Mouse (Mus musculus): ENCODE measurements around the gene Clec2d. TPM values are rescaled to one million over a fixed set of nuclear protein-coding genes. Genes with fewer than 3 reads are reported as not detected.
A peak's percentile ranks its signal among the peaks of the same experiment; 100 is the strongest.

Gene Clec2d
- total RNA-seq, 2 experiments from 2014 or later, result 4.9 to 6.3 TPM

GRCm38 (mm10) chr6:129216721-129217230 lies 36.4 kb downstream of the Clec2d start:
- intact Hi-C loops (cut with DNase I), result no loop called here
- no peak for DNase-seq (ENCODE audit: extremely low spot score in 1 of 2, low spot score in 2 of 2)

DNA sequence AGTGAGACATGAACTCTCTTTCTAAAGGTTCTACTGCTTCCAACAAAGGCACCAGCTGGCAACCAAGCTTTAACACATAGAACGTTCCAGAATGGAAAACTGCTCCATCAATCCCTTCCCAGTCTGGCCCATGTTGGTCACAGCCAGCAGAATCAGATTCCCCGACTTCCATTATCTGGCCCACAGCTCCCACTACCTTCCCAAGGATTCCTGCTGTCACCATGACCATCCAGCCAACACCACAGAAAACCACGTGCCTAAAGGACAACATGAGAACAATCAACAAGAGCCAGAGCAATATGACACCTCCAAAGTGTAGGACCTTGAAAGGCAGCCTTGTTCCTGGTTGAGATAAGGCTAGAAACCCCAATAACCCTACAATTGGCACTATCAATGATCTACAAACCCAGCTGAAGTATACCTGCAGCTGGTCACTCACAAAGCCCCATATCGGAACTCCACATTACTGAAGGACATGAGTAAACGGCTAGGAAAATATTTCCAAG lies 37.8 kb downstream of the Clec2d start:
- DNase-seq (ENCODE audit: extremely low spot score in 1 of 2, low spot score in 2 of 2), result no peak
- intact Hi-C loops (cut with DNase I), result no loop called here

DNA sequence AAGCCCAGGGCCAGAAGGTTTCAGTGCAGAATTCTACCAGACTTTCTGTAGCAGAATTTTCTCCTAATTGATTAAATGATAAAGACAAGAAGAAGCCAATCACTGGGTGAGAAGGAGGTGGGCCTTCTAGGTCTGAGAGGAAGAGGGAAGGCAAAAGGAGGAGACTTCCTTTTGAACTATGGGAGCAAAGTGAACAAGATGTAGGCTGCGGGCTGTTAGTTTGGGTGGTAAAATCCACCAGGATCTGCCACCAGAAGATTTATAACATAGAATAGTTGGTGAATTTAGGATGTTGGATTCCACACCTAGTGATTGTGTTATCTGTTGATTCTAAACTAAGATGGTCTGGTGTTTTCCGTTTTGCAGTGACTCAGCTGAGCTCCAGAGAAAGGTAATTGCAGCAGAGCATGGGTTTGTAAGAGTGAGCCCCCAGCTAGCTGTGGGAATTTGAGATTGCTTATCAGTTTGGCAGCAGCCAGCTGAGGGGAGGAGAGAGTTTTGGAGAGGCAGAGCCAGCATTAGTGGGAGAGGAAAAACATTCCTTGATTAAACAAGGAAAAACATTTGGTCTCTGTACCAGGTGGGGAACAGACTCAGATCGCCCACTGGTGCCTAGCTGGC lies 39.6 kb downstream of the Clec2d start:
- DNase-seq (ENCODE audit: extremely low spot score in 1 of 2, low spot score in 2 of 2), result no peak
- intact Hi-C loops (cut with DNase I), result no loop called here

- no peak for DNase-seq (ENCODE audit: extremely low spot score in 1 of 2, low spot score in 2 of 2)
- intact Hi-C loops (cut with DNase I), result no loop called here
Measured at GRCm38 (mm10) chr6:129221053-129221452, 40.6 kb downstream of the Clec2d start.

- intact Hi-C loops (cut with DNase I), result no loop called here
- no peak for DNase-seq (ENCODE audit: extremely low spot score in 1 of 2, low spot score in 2 of 2)
Measured at GRCm38 (mm10) chr6:129222188-129222800, 41.9 kb downstream of the Clec2d start.

DNA sequence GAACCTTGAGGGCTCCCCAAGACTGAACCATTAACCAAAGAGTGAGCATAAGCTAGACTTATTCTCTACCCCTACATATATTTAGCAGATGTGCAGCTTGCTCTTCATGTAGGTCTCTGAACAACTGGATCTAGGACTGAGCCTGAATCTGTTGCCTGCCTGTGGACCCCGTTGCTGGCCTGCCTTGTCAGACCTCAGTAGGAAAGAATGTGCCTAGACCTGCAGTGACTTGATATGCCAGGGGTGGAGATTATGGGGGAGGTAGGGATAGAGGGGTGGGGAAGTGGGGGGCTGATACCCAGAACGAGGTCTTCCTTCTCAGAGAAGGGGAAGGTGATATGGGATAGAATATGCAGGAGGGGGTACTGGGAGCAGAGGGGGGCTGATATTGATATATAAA lies 43.2 kb downstream of the Clec2d start:
- no peak for DNase-seq (ENCODE audit: extremely low spot score in 1 of 2, low spot score in 2 of 2)

DNA sequence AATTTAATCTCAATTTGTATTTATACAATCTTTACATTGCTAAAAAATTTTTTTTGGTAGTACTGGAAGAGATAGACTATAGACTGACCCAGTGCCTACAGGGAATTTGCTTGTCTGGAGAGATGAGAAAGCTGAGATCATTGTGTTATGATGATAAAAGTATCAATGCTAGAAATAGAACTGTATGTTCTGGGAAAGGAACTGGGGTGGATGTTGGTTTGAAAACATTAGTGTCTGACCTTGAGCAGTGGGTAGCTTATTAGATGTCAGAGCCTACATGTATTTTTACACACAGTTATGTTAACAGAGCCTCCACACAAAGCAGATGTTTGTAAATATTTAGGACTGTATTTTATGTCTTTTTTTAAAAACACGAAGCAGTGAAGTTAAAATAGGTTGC lies 43.7 kb downstream of the Clec2d start:
- DNase-seq (ENCODE audit: extremely low spot score in 1 of 2, low spot score in 2 of 2), result no peak
- intact Hi-C loops (cut with DNase I), result no loop called here

More for the DNA sequence above, 43.2 kb downstream of the Clec2d start:
- intact Hi-C loops (cut with DNase I), result no loop called here

DNA sequence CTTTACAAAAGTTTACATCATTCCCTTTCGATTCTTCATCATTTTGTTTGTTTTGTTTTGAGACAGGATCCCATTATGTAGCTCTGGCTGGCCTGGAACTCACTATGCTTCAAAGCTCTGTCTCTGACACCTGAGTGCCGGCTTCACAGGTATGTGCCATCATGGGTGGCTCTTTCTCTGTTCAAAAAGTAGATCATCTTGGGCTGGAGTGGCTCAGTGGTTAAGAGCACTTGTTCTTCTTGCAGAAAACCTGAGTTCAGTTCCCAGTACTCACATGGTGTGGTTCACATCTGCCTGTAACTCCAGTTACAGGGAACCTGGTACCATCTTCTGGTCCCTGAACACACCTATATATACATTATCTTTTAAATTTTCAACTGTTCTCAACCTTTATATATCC lies 44.7 kb downstream of the Clec2d start:
- no peak for DNase-seq (ENCODE audit: extremely low spot score in 1 of 2, low spot score in 2 of 2)
- intact Hi-C loops (cut with DNase I), result no loop called here

GRCm38 (mm10) chr6:129228935-129229773 lies 48.7 kb downstream of the Clec2d start:
- no peak for DNase-seq (ENCODE audit: extremely low spot score in 1 of 2, low spot score in 2 of 2)
- intact Hi-C loops (cut with DNase I), result no loop called here

DNA sequence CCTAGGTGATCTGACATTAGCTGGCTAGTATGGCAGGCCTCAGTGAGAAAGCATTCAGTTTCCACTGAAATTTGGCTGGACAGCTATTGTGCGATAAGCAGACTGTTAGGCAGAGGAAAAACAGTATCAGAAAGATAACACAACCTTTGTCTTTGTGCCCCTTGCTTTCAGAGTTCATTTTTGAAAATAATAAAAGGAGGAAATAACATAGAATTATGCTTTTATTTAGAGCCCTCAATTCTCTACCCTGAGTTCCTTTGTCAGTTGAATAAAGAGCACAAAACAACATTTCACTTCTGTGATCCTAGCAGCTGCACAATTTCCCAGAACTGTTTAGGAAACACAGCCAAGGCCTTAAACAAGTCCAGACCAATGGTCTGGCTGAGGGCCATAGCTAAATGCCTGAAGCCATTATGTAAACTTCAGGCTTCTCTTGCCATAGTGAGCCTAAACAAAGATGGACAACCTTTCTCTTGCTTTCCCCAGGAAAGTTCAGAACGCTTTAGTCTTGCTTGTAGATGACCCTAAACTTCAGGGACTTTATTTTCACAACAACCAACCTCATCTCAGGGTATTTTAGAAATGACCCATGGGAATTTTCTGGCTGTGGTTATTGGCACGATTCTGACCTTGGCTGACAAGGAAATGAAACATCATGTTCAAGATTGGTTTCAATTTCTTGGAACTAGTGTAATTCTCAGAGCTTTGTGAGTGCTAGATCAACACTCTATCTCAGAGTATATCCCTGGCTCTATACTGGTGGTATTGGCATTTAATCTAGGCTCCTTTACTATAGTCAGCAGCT lies 49.6 kb downstream of the Clec2d start:
- intact Hi-C loops (cut with DNase I), result no loop called here
- peak in 1 of 2 experiments; percentile 70 for DNase-seq (ENCODE audit: extremely low spot score in 1 of 2, low spot score in 2 of 2)

GRCm38 (mm10) chr6:129232005-129232841 lies 51.8 kb downstream of the Clec2d start:
- DNase-seq (ENCODE audit: extremely low spot score in 1 of 2, low spot score in 2 of 2), result no peak
- intact Hi-C loops (cut with DNase I), result no loop called here

- DNase-seq (ENCODE audit: extremely low spot score in 1 of 2, low spot score in 2 of 2), result peak; percentile 22 to 28
- intact Hi-C loops (cut with DNase I), result no loop called here
Measured at GRCm38 (mm10) chr6:129232842-129233205, 52.4 kb downstream of the Clec2d start.

GRCm38 (mm10) chr6:129233366-129233954 lies 53.0 kb downstream of the Clec2d start:
- intact Hi-C loops (cut with DNase I), result no loop called here

DNA sequence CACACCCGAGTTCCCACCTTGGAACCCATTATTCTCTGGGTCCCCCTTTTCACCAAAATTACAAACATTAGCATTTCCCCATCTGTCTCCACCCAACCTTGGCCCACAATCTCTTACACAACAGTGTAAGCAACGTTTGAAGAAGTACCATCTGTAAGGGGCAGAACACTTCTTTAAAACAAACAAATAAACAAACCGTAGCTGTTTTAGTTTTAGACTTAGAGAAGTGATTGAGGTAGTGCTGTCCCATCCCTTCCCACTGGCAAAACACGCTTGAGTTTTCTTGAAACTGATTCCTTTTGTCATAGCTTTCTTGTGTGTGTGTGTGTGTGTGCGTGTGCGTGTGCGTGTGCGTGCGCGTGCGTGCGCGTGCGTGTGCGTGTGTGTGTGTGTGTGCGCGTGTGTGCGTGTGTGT lies 53.5 kb downstream of the Clec2d start:
- intact Hi-C loops (cut with DNase I), result no loop called here
- DNase-seq (ENCODE audit: extremely low spot score in 1 of 2, low spot score in 2 of 2), result no peak

More at GRCm38 (mm10) chr6:129233366-129233954, 53.0 kb downstream of the Clec2d start:
- DNase-seq (ENCODE audit: extremely low spot score in 1 of 2, low spot score in 2 of 2), result no peak

DNA sequence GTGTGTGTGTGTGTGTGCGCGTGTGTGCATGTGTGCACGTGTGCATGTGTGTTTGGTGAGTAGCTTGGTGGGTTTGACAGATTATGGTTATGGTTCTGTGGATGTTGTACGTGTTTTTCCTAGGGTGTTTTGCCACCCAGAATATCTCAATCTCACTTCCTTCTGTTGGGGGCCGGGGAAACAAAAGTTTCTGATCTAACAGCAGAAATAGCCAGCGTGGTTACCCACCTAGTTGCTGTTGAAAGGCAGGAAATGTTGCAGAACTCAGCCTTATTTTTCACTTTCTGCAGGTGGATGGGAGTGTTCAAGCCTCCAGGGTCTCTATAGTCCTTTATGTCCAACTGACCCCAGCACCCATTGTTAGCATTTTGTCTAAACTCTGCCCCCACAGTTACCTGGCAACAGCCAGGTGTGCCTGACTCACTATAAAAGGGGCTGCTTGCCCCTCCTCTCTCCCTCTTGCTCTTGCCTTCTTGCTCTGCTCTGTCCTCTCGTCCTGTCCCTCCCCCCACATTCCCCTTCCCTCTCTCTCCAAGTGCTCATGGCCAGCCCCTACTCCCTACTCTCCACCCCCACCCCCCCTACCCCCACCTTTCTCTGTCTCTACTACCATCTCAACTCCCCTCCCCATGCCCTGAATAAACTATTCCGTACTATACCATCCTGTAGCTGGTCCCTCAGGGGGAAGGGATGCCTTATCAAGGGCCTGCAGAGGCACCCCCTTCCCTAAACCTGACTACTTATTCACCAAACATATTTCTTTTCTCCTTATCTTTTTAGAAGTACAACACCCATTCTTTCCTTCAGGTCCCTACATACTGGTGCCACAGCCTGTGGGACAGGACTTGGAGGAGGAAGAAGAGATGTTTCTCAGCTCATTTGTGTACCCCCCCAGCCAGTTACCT lies 54.3 kb downstream of the Clec2d start:
- intact Hi-C loops (cut with DNase I), result loop anchor here (5.0 kb wide), 2 partner anchors 52 to 142 kb away; partner anchors contain the start of gene Clec2d
- no peak for DNase-seq (ENCODE audit: extremely low spot score in 1 of 2, low spot score in 2 of 2)

- DNase-seq (ENCODE audit: extremely low spot score in 1 of 2, low spot score in 2 of 2), result no peak
Measured at GRCm38 (mm10) chr6:129235855-129236461, 55.5 kb downstream of the Clec2d start.

More at GRCm38 (mm10) chr6:129235855-129236461, 55.5 kb downstream of the Clec2d start:
- intact Hi-C loops (cut with DNase I), result loop anchor here (5.0 kb wide), 2 partner anchors 54 to 144 kb away; partner anchors contain the start of gene Clec2d
